Mouse (Mus musculus): ENCODE results near the gene Thsd4. TPM values are rescaled to one million over a fixed set of nuclear protein-coding genes. Genes with fewer than 3 reads are reported as not detected.

Gene Thsd4
- polyA plus RNA-seq, 1 experiment, result 0.65 TPM

DNA sequence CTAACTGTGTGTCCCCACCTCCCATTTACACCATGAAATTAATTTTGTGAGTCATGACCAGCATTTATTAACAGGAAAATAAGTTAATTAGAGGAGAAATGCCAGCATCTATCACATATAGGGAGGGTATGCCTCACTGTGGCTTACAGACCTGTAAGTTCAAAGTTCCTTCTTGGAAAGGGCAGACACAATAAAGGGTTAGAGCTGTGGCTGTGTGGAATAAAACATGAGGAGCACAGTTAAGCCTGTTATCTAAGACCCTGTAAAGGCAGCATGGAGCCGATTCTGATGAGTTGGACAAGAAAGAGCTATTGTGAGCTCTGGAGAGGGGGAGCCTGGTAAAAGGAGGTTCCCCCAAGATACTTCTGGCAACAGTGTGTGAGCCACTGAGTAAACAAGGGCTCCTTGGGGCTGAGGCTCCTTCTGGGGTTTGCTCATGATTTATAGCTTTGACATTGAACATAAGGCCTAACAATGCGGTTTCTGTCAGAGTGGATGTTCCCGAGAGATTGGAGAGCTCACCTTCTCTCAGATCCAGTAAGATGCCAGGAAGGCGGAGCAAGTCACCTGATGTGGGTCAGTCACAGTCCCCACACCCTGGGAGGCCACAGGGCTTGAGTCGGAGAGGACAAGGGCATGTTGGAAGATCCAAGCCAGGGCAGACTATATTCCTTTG is 20.2 kb downstream of the Thsd4 start:
- TF ChIP-seq FLI1 (IDR thresholded peaks at IDR 0.05; ENCODE audit: low read length), result no peak
- TF ChIP-seq GATA1 (IDR thresholded peaks at IDR 0.05; ENCODE audit: borderline replicate concordance, low read length), result no peak
- H3K4me1 ChIP-seq, result peaks cover 19% of the 10 kb centered on the region
- no peaks in the 10 kb centered on the region for H3K9me3 ChIP-seq
- H3K27me3 ChIP-seq (replicated peaks), result peaks cover 26% of the 10 kb centered on the region
- no peaks in the 10 kb centered on the region for H3K36me3 ChIP-seq (replicated peaks; ENCODE audit: low read length)
- H3K4me3 ChIP-seq (replicated peaks), result no peak overlapping the region

- no peak for TF ChIP-seq GATA1 (IDR thresholded peaks at IDR 0.05; ENCODE audit: borderline replicate concordance, low read length)
- TF ChIP-seq FLI1 (IDR thresholded peaks at IDR 0.05; ENCODE audit: low read length), result no peak
- Histone ChIP-seq H3K36me3 (replicated peaks; ENCODE audit: low read length) (no peaks in the 10 kb centered on the region), H3K27me3 (replicated peaks) (peaks cover 18% of the 10 kb centered on the region), H3K9me3 (no peaks in the 10 kb centered on the region), H3K4me3 (replicated peaks) (no peak overlapping the region), H3K4me1 (peaks cover 6% of the 10 kb centered on the region; the same call in 1 of the 2 replicates)
Observed at GRCm38 (mm10) chr9:60492275-60492974, 29.4 kb downstream of the Thsd4 start.

DNA sequence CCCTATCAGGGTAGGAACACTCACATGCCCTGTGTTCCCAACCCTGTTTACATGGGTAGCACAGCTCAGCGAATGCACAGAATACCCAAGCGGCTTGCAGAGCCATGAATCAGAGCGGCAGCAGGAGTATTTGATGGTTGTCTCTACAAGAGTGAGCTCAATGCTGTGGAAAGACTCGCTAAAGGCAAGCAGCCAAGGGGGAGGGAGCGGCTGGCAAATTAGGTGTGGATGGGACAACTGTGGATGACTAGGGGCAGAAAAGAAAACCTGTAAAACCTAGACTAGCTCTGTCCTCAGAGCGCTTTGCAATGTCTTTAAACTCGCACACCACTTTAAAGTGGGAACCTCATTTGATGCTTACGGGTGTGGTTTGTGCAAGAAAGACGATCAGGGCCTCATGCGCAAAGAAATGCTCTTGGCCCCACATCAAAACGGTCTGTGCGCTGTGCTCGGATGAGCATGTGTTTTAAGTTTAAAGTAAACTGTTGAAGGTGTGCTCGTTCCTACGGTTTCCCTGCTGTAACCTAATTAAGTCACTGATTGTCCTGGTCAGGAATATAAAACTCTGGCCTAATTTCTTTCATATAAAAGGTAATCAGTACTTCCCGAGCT is 30.3 kb downstream of the Thsd4 start:
- Histone ChIP-seq H3K36me3 (replicated peaks; ENCODE audit: low read length) (no peaks in the 10 kb centered on the region), H3K4me3 (replicated peaks) (no peak overlapping the region), H3K27me3 (replicated peaks) (peaks cover 18% of the 10 kb centered on the region), H3K9me3 (no peaks in the 10 kb centered on the region), H3K4me1 (peaks cover 6% of the 10 kb centered on the region; the same call in 1 of the 2 replicates)
- TF ChIP-seq GATA1 (IDR thresholded peaks at IDR 0.05; ENCODE audit: borderline replicate concordance, low read length), result no peak
- no peak for TF ChIP-seq FLI1 (IDR thresholded peaks at IDR 0.05; ENCODE audit: low read length)

- Histone ChIP-seq H3K4me1 (peaks cover 6% of the 10 kb centered on the region; the same call in 1 of the 2 replicates), H3K27me3 (replicated peaks) (peaks cover 18% of the 10 kb centered on the region), H3K36me3 (replicated peaks; ENCODE audit: low read length) (no peaks in the 10 kb centered on the region), H3K9me3 (no peaks in the 10 kb centered on the region), H3K4me3 (replicated peaks) (no peak overlapping the region)
- TF ChIP-seq GATA1 (IDR thresholded peaks at IDR 0.05; ENCODE audit: borderline replicate concordance, low read length) (no peak), FLI1 (IDR thresholded peaks at IDR 0.05; ENCODE audit: low read length) (no peak)
Observed at GRCm38 (mm10) chr9:60491079-60491478, 30.8 kb downstream of the Thsd4 start.

- Histone ChIP-seq H3K36me3 (replicated peaks; ENCODE audit: low read length) (no peaks in the 10 kb centered on the region), H3K4me1 (peaks cover 6% of the 10 kb centered on the region; the same call in 1 of the 2 replicates), H3K9me3 (no peaks in the 10 kb centered on the region), H3K4me3 (replicated peaks) (no peak overlapping the region), H3K27me3 (replicated peaks) (peaks cover 13% of the 10 kb centered on the region)
- TF ChIP-seq GATA1 (IDR thresholded peaks at IDR 0.05; ENCODE audit: borderline replicate concordance, low read length) (no peak), FLI1 (IDR thresholded peaks at IDR 0.05; ENCODE audit: low read length) (no peak)
Observed at GRCm38 (mm10) chr9:60488816-60489215, 33.0 kb downstream of the Thsd4 start.

- Histone ChIP-seq H3K9me3 (no peaks in the 10 kb centered on the region), H3K4me3 (replicated peaks) (no peak overlapping the region), H3K27me3 (replicated peaks) (peaks cover 10% of the 10 kb centered on the region), H3K4me1 (no peaks in the 10 kb centered on the region), H3K36me3 (replicated peaks; ENCODE audit: low read length) (no peaks in the 10 kb centered on the region)
- TF ChIP-seq GATA1 (IDR thresholded peaks at IDR 0.05; ENCODE audit: borderline replicate concordance, low read length), result no peak
- no peak for TF ChIP-seq FLI1 (IDR thresholded peaks at IDR 0.05; ENCODE audit: low read length)
Observed at GRCm38 (mm10) chr9:60482165-60482564, 39.7 kb downstream of the Thsd4 start.

DNA sequence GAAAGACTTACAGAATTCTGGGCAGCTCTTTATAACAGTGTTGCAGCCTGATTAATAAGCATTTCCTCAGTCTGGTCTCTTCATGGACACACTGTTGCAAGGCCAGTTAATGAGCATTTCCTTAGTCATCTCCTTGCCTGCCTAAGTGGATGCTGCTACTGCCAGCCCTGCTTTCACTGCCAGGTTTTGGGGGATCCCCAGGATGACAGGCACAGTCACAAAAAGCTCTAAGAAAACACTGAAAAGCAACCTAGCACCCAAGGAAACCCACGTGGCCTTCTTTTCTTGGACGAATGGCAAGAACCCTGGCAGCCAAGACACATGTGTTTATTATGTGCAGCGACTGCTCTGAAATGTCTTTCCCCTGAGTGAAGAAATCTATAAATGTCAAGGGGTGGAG is 41.8 kb downstream of the Thsd4 start:
- Histone ChIP-seq H3K36me3 (replicated peaks; ENCODE audit: low read length) (no peaks in the 10 kb centered on the region), H3K4me1 (no peaks in the 10 kb centered on the region), H3K27me3 (replicated peaks) (peaks cover 14% of the 10 kb centered on the region), H3K9me3 (no peaks in the 10 kb centered on the region), H3K4me3 (replicated peaks) (no peak overlapping the region)
- TF ChIP-seq GATA1 (IDR thresholded peaks at IDR 0.05; ENCODE audit: borderline replicate concordance, low read length), result no peak
- TF ChIP-seq FLI1 (IDR thresholded peaks at IDR 0.05; ENCODE audit: low read length), result no peak

DNA sequence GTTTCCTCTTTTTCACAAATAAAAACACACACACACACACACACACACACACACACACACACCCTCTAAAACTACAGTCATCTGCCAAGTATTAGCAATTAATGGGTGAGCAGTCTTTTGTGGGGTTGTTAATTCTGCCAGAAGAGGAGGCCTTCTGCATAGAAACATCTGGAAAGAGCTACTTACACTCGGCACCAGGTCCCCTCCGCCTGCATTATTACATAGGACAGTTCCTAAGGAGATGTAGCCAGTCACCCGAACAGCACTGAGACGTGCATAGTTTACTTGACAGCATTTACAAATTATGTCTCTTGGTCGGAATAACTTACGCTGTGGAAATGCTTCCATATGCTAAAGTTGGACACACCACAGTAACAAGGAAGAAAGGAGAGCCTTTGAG is 43.0 kb downstream of the Thsd4 start:
- H3K27me3 ChIP-seq (replicated peaks), result peaks cover 14% of the 10 kb centered on the region
- no peaks in the 10 kb centered on the region for H3K4me1 ChIP-seq
- TF ChIP-seq GATA1 (IDR thresholded peaks at IDR 0.05; ENCODE audit: borderline replicate concordance, low read length), result no peak
- TF ChIP-seq FLI1 (IDR thresholded peaks at IDR 0.05; ENCODE audit: low read length), result no peak
- no peaks in the 10 kb centered on the region for H3K36me3 ChIP-seq (replicated peaks; ENCODE audit: low read length)
- no peak overlapping the region for H3K4me3 ChIP-seq (replicated peaks)
- H3K9me3 ChIP-seq, result no peaks in the 10 kb centered on the region

GRCm38 (mm10) chr9:60477991-60478750 is 43.7 kb downstream of the Thsd4 start:
- no peaks in the 10 kb centered on the region for H3K36me3 ChIP-seq (replicated peaks; ENCODE audit: low read length)
- TF ChIP-seq FLI1 (IDR thresholded peaks at IDR 0.05; ENCODE audit: low read length) (no peak), GATA1 (IDR thresholded peaks at IDR 0.05; ENCODE audit: borderline replicate concordance, low read length) (no peak)
- H3K9me3 ChIP-seq, result no peaks in the 10 kb centered on the region
- no peak overlapping the region for H3K4me3 ChIP-seq (replicated peaks)
- H3K27me3 ChIP-seq (replicated peaks), result peaks cover 14% of the 10 kb centered on the region
- no peaks in the 10 kb centered on the region for H3K4me1 ChIP-seq
